Mouse (Mus musculus): ENCODE data around the gene Crlf3. TPM values are rescaled to one million over a fixed set of nuclear protein-coding genes. Genes with fewer than 3 reads are reported as not detected.
A peak's percentile ranks its signal among the peaks of the same experiment; 100 is the strongest.

Crlf3 gene
- total RNA-seq (2017): 355 and 386 TPM in 2 replicates

GRCm38 (mm10) chr11:80080826-80081728, at the start of gene Crlf3:
Crlf3 (minus strand) TSS chr11:80080991.
- ATAC-seq (ENCODE audit: extremely low read depth, insufficient number of reproducible peaks, low FRiP score, poor library complexity, severe bottlenecking): peak; percentile 83

- no peak for ATAC-seq (ENCODE audit: extremely low read depth, insufficient number of reproducible peaks, low FRiP score, poor library complexity, severe bottlenecking)
Observed at GRCm38 (mm10) chr11:80116411-80116810, 35.6 kb upstream of the Crlf3 start.

GRCm38 (mm10) chr11:80104407-80104806, 23.6 kb upstream of the Crlf3 start:
- ATAC-seq (ENCODE audit: extremely low read depth, insufficient number of reproducible peaks, low FRiP score, poor library complexity, severe bottlenecking): no peak

- no peak for ATAC-seq (ENCODE audit: extremely low read depth, insufficient number of reproducible peaks, low FRiP score, poor library complexity, severe bottlenecking)
Observed at GRCm38 (mm10) chr11:80101298-80101697, 20.5 kb upstream of the Crlf3 start.

- no peak for ATAC-seq (ENCODE audit: extremely low read depth, insufficient number of reproducible peaks, low FRiP score, poor library complexity, severe bottlenecking)
Observed at GRCm38 (mm10) chr11:80098444-80099056, 17.8 kb upstream of the Crlf3 start.

- ATAC-seq (ENCODE audit: extremely low read depth, insufficient number of reproducible peaks, low FRiP score, poor library complexity, severe bottlenecking): no peak
Observed at GRCm38 (mm10) chr11:80090555-80091164, 9.9 kb upstream of the Crlf3 start.

GRCm38 (mm10) chr11:80089817-80090214, 9.0 kb upstream of the Crlf3 start:
- no peak for ATAC-seq (ENCODE audit: extremely low read depth, insufficient number of reproducible peaks, low FRiP score, poor library complexity, severe bottlenecking)

GRCm38 (mm10) chr11:80088917-80089816, 8.4 kb upstream of the Crlf3 start, which contains the start of gene Atad5:
Atad5 (plus strand) TSS chr11:80089400.
- ATAC-seq (ENCODE audit: extremely low read depth, insufficient number of reproducible peaks, low FRiP score, poor library complexity, severe bottlenecking): peak; percentile 73

GRCm38 (mm10) chr11:80086844-80087243, 6.1 kb upstream of the Crlf3 start:
- peak; percentile 85 for ATAC-seq (ENCODE audit: extremely low read depth, insufficient number of reproducible peaks, low FRiP score, poor library complexity, severe bottlenecking)

- ATAC-seq (ENCODE audit: extremely low read depth, insufficient number of reproducible peaks, low FRiP score, poor library complexity, severe bottlenecking): peak; percentile 58
Observed at GRCm38 (mm10) chr11:80085356-80086055, 4.7 kb upstream of the Crlf3 start.

- no peak for ATAC-seq (ENCODE audit: extremely low read depth, insufficient number of reproducible peaks, low FRiP score, poor library complexity, severe bottlenecking)
Observed at GRCm38 (mm10) chr11:80081786-80082319, 1.1 kb upstream of the Crlf3 start.

- ATAC-seq (ENCODE audit: extremely low read depth, insufficient number of reproducible peaks, low FRiP score, poor library complexity, severe bottlenecking): no peak
Observed at GRCm38 (mm10) chr11:80080381-80080825, 388 bp downstream of the Crlf3 start.

- no peak for ATAC-seq (ENCODE audit: extremely low read depth, insufficient number of reproducible peaks, low FRiP score, poor library complexity, severe bottlenecking)
Observed at GRCm38 (mm10) chr11:80079751-80080150, 1.0 kb downstream of the Crlf3 start.

GRCm38 (mm10) chr11:80078831-80079230, 2.0 kb downstream of the Crlf3 start:
- no peak for ATAC-seq (ENCODE audit: extremely low read depth, insufficient number of reproducible peaks, low FRiP score, poor library complexity, severe bottlenecking)

- no peak for ATAC-seq (ENCODE audit: extremely low read depth, insufficient number of reproducible peaks, low FRiP score, poor library complexity, severe bottlenecking)
Observed at GRCm38 (mm10) chr11:80077784-80078545, 2.8 kb downstream of the Crlf3 start.

- ATAC-seq (ENCODE audit: extremely low read depth, insufficient number of reproducible peaks, low FRiP score, poor library complexity, severe bottlenecking): peak; percentile 31; the same call in 1 of the 2 replicates
Observed at GRCm38 (mm10) chr11:80075608-80076277, 5.0 kb downstream of the Crlf3 start.

- ATAC-seq (ENCODE audit: extremely low read depth, insufficient number of reproducible peaks, low FRiP score, poor library complexity, severe bottlenecking): peak; percentile 46; the same call in 1 of the 2 replicates
Observed at GRCm38 (mm10) chr11:80072365-80072764, 8.4 kb downstream of the Crlf3 start.
